Mouse (Mus musculus): ENCODE results near the gene Dhrs13. TPM values are rescaled to one million over a fixed set of nuclear protein-coding genes. Genes with fewer than 3 reads are reported as not detected.

Gene Dhrs13
- polyA plus RNA-seq, 1 experiment = 3.1 TPM

DNA sequence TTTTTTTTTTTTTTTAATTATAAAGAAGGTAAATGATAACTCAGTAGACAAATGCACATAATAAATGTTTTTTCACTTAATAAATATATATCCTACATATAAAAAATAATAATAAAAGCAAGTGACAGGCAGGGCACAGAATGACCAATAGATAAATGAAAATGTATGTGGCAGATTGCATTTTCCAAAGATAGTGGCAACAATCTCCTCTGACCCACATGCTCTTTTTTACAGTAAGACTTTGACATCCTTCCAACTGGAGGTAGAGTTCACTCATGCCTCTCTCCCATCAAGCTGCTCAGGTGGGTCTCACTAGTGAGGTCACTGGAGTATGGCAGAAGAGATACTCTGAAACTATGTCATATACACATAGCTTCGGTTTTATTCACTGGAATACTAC, 30.5 kb downstream of the Dhrs13 start:
- DNase-seq (ENCODE audit: low read depth in 1 of 2, low spot score in 2 of 2) = no peak
- WGBS = 80% methylated on average over 1 of the region's 1 CpGs
- no peak overlapping the region for H3K27ac ChIP-seq (ENCODE audit: insufficient read depth, low read length)

DNA sequence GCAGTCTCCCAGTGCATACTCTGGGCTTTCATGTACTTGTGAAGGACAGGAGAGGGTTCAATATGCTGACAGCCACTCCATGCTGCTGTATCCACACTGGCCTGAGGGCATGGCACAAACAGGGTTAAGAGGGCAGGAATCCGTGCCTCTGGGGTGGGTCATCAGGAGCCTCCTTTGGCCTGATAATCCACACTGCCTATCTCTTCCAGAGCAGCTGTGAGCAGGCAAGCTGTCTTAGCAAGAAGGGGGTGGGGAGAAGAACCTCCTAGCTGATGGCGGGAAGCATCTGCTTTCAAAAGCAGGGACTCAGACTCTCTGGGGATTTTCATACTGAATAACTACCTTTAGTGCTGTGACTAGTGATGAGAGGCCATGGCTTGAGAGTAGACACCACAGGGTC, 33.8 kb downstream of the Dhrs13 start:
- peak overlapping the region; percentile 29; the same call in 1 of the 2 replicates for H3K27ac ChIP-seq (ENCODE audit: insufficient read depth, low read length)
- DNase-seq (ENCODE audit: low read depth in 1 of 2, low spot score in 2 of 2) = no peak
- no peak for TF ChIP-seq CTCF (IDR thresholded peaks at IDR 0.05; ENCODE audit: extremely low read depth, insufficient read depth, insufficient read length, insufficient replicate concordance)
- TF ChIP-seq POLR2A (IDR thresholded peaks at IDR 0.05; ENCODE audit: low read depth, low read length) = no peak
- no peak overlapping the region for H3K4me3 ChIP-seq (ENCODE audit: extremely low read depth, insufficient read depth, insufficient read length)
- no peaks in the 10 kb centered on the region for H3K27me3 ChIP-seq (ENCODE audit: control insufficient read depth, insufficient read depth, low read length)
- H3K4me1 ChIP-seq (ENCODE audit: control insufficient read depth, insufficient read depth, insufficient read length) = no peaks in the 10 kb centered on the region
- 72% methylated on average over 2 of the region's 2 CpGs for WGBS
- no peaks in the 10 kb centered on the region for H3K36me3 ChIP-seq (ENCODE audit: control insufficient read depth, insufficient read depth, low read length)

More for the DNA sequence above, 30.5 kb downstream of the Dhrs13 start:
- Histone ChIP-seq H3K4me1 (ENCODE audit: control insufficient read depth, insufficient read depth, insufficient read length) (no peaks in the 10 kb centered on the region), H3K27me3 (ENCODE audit: control insufficient read depth, insufficient read depth, low read length) (no peaks in the 10 kb centered on the region), H3K36me3 (ENCODE audit: control insufficient read depth, insufficient read depth, low read length) (peaks cover 3% of the 10 kb centered on the region; the same call in 1 of the 2 replicates), H3K4me3 (ENCODE audit: extremely low read depth, insufficient read depth, insufficient read length) (no peak overlapping the region)
- TF ChIP-seq POLR2A (IDR thresholded peaks at IDR 0.05; ENCODE audit: low read depth, low read length) = no peak
- no peak for TF ChIP-seq CTCF (IDR thresholded peaks at IDR 0.05; ENCODE audit: extremely low read depth, insufficient read depth, insufficient read length, insufficient replicate concordance)

DNA sequence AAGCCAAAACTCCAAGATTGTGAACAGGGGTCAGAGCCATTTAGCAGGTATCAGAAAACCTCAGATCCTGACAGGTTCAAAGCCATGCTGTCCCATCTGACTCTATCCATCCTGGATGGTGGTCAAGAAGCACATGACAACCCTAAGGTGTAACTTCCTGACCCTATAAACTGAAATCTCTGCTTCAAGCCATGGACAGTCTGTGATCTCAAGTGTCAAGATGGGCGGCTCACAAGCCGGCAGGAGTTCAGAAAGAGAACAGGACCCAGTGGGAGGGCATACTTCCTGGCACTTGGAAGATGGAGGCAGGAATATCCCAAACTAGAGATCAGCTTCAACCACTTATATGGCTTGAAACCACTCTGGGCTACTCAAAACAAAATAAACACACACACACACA, 34.6 kb downstream of the Dhrs13 start:
- no peaks in the 10 kb centered on the region for H3K27me3 ChIP-seq (ENCODE audit: control insufficient read depth, insufficient read depth, low read length)
- H3K27ac ChIP-seq (ENCODE audit: insufficient read depth, low read length) = 0 out of 2 replicates have a peak overlapping the region, but pooled peaks have one; percentile 29
- DNase-seq (ENCODE audit: low read depth in 1 of 2, low spot score in 2 of 2) = no peak
- TF ChIP-seq CTCF (IDR thresholded peaks at IDR 0.05; ENCODE audit: extremely low read depth, insufficient read depth, insufficient read length, insufficient replicate concordance) = no peak
- no peak for TF ChIP-seq POLR2A (IDR thresholded peaks at IDR 0.05; ENCODE audit: low read depth, low read length)
- no peaks in the 10 kb centered on the region for H3K4me1 ChIP-seq (ENCODE audit: control insufficient read depth, insufficient read depth, insufficient read length)
- no peak overlapping the region for H3K4me3 ChIP-seq (ENCODE audit: extremely low read depth, insufficient read depth, insufficient read length)
- 86% methylated on average over 2 of the region's 2 CpGs for WGBS
- no peaks in the 10 kb centered on the region for H3K36me3 ChIP-seq (ENCODE audit: control insufficient read depth, insufficient read depth, low read length)

DNA sequence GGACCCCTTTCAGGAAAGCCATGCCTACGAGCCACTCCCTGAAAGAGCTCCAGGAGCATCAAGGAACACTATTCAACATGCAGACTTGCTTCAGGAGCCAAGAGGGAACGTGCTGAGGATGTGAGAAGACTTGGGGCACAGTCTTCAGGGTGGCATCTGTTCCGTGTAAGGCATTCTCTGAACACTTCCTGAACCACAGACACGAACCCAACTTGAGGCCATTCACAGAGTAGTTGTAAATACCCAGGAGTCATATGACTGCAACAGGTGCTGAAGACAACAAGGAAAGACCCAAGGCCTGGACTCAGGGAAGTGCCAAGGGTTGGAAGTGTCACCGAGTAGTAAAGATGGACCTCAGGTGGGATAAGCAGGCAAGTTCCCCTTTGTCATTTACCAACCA, 35.5 kb downstream of the Dhrs13 start:
- WGBS = 62% methylated on average over 5 of the region's 5 CpGs
- DNase-seq (ENCODE audit: low read depth in 1 of 2, low spot score in 2 of 2) = no peak
- H3K4me3 ChIP-seq (ENCODE audit: extremely low read depth, insufficient read depth, insufficient read length) = no peak overlapping the region
- H3K36me3 ChIP-seq (ENCODE audit: control insufficient read depth, insufficient read depth, low read length) = no peaks in the 10 kb centered on the region; the same call in 1 of the 2 replicates
- TF ChIP-seq POLR2A (IDR thresholded peaks at IDR 0.05; ENCODE audit: low read depth, low read length) = no peak
- no peak for TF ChIP-seq CTCF (IDR thresholded peaks at IDR 0.05; ENCODE audit: extremely low read depth, insufficient read depth, insufficient read length, insufficient replicate concordance)
- no peak overlapping the region for H3K27ac ChIP-seq (ENCODE audit: insufficient read depth, low read length)
- H3K4me1 ChIP-seq (ENCODE audit: control insufficient read depth, insufficient read depth, insufficient read length) = no peaks in the 10 kb centered on the region
- H3K27me3 ChIP-seq (ENCODE audit: control insufficient read depth, insufficient read depth, low read length) = no peaks in the 10 kb centered on the region

DNA sequence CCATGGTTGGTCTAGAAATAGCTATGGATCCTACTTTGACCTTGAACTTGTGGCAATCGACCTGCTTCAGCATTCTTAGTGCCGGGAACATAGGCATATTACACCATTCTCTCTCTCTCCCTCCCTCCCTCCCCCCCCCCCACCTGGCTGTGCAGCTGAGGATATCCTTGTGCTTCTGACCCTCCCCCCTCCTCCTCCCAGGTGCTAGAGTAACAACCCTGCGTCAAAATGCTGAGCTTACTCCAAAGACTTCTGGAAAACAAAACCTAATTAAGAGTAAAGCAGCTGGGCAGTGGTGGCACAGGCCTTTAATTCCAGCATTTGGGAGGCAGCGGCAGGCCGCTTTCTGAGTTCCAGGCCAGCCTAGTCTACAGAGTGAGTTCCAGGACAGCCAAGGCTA, 37.0 kb downstream of the Dhrs13 start:
- Histone ChIP-seq H3K36me3 (ENCODE audit: control insufficient read depth, insufficient read depth, low read length) (peaks cover 8% of the 10 kb centered on the region), H3K27ac (ENCODE audit: insufficient read depth, low read length) (no peak overlapping the region), H3K27me3 (ENCODE audit: control insufficient read depth, insufficient read depth, low read length) (no peaks in the 10 kb centered on the region), H3K4me1 (ENCODE audit: control insufficient read depth, insufficient read depth, insufficient read length) (no peaks in the 10 kb centered on the region), H3K4me3 (ENCODE audit: extremely low read depth, insufficient read depth, insufficient read length) (no peak overlapping the region)
- TF ChIP-seq CTCF (IDR thresholded peaks at IDR 0.05; ENCODE audit: extremely low read depth, insufficient read depth, insufficient read length, insufficient replicate concordance) (no peak), POLR2A (IDR thresholded peaks at IDR 0.05; ENCODE audit: low read depth, low read length) (no peak)
- no peak for DNase-seq (ENCODE audit: low read depth in 1 of 2, low spot score in 2 of 2)
- 81% methylated on average over 5 of the region's 5 CpGs for WGBS

DNA sequence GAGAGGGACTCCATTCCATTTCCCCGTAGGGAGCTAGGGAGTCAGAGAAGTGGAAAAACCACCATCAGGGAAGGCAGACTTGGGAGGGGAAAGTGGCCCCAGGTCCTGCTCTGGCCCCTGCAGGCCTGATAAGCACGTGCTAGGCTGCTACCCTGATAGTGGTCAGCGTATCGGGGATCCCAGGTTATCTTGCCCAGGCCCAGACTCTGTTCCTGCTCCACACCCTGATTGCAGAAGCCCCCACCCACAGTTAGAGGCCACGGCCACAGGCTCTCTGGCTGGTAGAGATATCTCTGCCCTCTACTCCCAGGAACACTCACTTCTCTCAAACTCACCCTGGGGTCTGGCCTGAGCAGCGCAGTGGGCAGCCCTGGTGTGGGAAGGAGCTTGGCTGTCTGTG, 37.6 kb downstream of the Dhrs13 start:
- Histone ChIP-seq H3K27me3 (ENCODE audit: control insufficient read depth, insufficient read depth, low read length) (no peaks in the 10 kb centered on the region), H3K4me3 (ENCODE audit: extremely low read depth, insufficient read depth, insufficient read length) (no peak overlapping the region), H3K4me1 (ENCODE audit: control insufficient read depth, insufficient read depth, insufficient read length) (no peaks in the 10 kb centered on the region), H3K36me3 (ENCODE audit: control insufficient read depth, insufficient read depth, low read length) (peaks cover 13% of the 10 kb centered on the region), H3K27ac (ENCODE audit: insufficient read depth, low read length) (peak overlapping the region; percentile 24; the same call in 1 of the 2 replicates)
- DNase-seq (ENCODE audit: low read depth in 1 of 2, low spot score in 2 of 2) = no peak
- 83% methylated on average over 6 of the region's 6 CpGs for WGBS
- TF ChIP-seq CTCF (IDR thresholded peaks at IDR 0.05; ENCODE audit: extremely low read depth, insufficient read depth, insufficient read length, insufficient replicate concordance) (no peak), POLR2A (IDR thresholded peaks at IDR 0.05; ENCODE audit: low read depth, low read length) (no peak)

DNA sequence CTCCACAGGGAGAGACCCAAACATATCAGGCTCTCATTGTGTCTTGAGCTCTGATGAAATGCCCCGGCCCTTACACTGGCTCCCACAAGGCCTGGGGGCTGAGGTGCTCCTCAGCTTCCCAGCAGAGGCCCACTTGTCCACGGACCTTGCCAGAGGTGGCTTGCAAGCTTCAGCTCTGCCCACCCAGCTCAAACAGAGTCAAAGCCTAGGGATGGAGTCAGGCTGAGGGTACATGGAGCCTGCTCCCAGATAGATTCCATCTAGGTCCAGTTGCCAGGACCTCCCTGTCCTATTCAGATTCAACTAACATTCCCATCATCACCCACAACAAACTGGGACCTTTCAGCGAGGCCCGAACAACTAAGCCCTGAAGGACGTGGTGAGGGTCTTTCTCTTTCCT, 39.9 kb downstream of the Dhrs13 start:
- H3K4me3 ChIP-seq (ENCODE audit: extremely low read depth, insufficient read depth, insufficient read length) = no peak overlapping the region
- 89% methylated on average over 5 of the region's 5 CpGs for WGBS
- H3K4me1 ChIP-seq (ENCODE audit: control insufficient read depth, insufficient read depth, insufficient read length) = no peaks in the 10 kb centered on the region
- H3K27me3 ChIP-seq (ENCODE audit: control insufficient read depth, insufficient read depth, low read length) = no peaks in the 10 kb centered on the region
- H3K27ac ChIP-seq (ENCODE audit: insufficient read depth, low read length) = peak overlapping the region; percentile 63; the same call in 1 of the 2 replicates
- H3K36me3 ChIP-seq (ENCODE audit: control insufficient read depth, insufficient read depth, low read length) = peaks cover 21% of the 10 kb centered on the region
- TF ChIP-seq POLR2A (IDR thresholded peaks at IDR 0.05; ENCODE audit: low read depth, low read length) (no peak), CTCF (IDR thresholded peaks at IDR 0.05; ENCODE audit: extremely low read depth, insufficient read depth, insufficient read length, insufficient replicate concordance) (no peak)
- DNase-seq (ENCODE audit: low read depth in 1 of 2, low spot score in 2 of 2) = no peak
